Mouse (Mus musculus): ENCODE results near the gene 3110018I06Rik. TPM values are rescaled to one million over a fixed set of nuclear protein-coding genes. Genes with fewer than 3 reads are reported as not detected.

The 3110018I06Rik gene
- polyA plus RNA-seq (2017; shearing (Covaris generic)): not detected

GRCm38 (mm10) chr12:107488371-107488770, at the start of gene 3110018I06Rik:
Gene 3110018I06Rik (plus strand): TSS chr12:107488632.

